Mouse (Mus musculus): Measurements from ENCODE around the gene Nsdhl.

Nsdhl gene

DNA sequence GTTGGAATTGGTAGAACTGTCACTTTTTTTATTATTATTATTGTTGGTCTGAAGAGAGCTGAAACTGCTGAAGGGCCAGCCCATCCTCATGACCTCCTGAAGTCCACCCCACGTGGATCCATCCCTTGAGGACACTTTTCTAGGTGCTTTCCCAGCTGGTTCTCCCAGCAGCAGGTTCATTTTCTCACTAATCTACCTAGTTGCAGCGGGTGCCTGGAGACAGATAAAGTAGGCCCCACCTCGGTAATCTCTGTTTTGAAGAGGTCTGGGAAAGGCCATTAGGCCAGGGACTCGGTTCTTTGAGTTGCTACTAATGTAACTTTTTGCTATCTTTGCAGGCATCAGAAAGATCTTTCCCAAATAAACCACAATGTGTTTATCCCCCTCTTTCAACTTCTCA is 87.3 kb downstream of the Nsdhl start:
- DNase-seq = no peak

DNA sequence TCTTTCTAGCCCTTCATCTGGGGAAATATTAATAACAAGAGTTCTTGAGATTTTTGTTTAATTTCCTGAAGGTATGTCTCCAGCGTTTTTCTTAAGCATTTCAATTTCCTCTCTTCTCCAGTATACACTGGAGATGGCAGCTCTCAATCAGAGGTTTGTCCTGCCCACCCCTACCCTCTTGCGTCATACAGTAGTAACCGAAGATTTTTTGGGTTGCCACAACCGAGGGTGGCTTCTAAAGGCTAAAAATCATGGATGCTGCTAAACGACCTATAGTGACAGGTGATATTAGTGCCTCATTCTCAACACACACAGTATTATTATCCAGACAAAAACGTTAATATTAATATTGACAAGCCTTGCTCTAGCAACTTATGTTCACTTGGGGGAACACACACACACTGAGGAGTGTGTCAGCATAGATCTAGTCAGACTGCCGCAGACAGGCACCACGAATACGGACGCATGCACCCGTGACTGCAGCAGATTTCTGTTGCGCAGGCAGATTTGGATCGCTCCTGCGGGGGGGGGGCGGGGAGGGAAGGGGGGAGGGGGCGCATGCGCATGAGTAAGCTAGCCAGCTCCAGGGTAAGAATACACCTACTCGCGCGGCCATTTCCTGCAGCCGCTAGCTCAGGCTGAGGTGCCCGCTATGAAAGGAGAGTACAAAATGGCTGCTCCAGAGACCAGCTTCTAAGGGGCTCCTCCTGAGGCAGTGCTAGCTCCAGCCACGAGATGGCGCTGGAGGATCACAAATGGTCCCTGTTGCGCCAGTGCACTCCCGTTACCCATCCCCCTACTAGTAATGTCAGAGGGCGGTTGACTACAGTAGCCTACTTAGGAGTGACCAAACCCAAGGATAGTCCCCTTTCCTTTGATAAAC is 89.5 kb downstream of the Nsdhl start:
- peak; percentile 97 for DNase-seq

All from kidney, adult 9 months (tissue).